20 mouse cellular contexts compared by ENCODE assay signal in the genomic region with DNA sequence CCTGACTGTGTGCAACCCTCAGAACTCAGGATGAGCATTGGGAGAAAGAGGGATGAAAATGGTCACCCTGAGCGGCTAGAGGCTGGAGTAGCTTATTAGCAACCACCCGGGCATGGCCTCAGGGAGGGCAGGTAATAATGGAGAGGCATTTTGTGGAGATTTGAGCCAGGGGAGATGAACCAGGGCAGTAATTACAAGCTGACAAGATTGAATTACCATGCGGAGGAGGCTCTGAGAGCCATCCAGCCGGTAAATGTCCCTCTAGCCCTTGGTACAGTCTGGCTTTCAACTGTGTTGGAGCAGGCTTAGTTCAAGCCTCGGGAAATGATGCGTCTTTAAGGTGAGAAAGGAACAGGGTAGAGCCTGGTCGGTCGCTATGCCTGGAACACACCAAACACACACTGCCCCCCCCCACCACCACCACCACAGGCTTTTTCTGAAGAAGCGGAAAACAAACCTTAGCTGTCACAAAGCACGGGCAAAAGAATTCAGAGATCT.
DNase-seq lines count a peak whose midpoint lies in the region; ATAC-seq and TF ChIP-seq lines count a peak whose summit lies in the region.
"Had no signal": no experiment of that assay in that cellular context is flagged by ENCODE, and none has a peak within 500 bp of the region (broad histone marks: within the 10 kb centered on the region; RNA-seq: fewer than 3 reads in every experiment).

No protein-coding gene starts in this region.

- H3K27ac ChIP-seq in hindbrain, embryonic 12.5 days = peak overlapping the region; percentile 44; the same call in 1 of the 2 replicates
- H3K27ac ChIP-seq in hindbrain, embryonic 16.5 days (ENCODE audit: low read depth, low read length) = no peak overlapping the region
- peak overlapping the region; percentile 95 for H3K27ac ChIP-seq in kidney, embryonic 16.5 days (ENCODE audit: low read length)
- no peak overlapping the region for H3K27ac ChIP-seq in midbrain, embryonic 13.5 days
- H3K27ac ChIP-seq in midbrain, postnatal 0 days (ENCODE audit: low read depth, low read length) = no peak overlapping the region
- H3K27ac ChIP-seq: forebrain, embryonic 15.5 days; hindbrain, embryonic 14.5 days had no signal

- no peak overlapping the region for H3K4me3 ChIP-seq in hindbrain, embryonic 12.5 days
- H3K4me3 ChIP-seq in hindbrain, embryonic 16.5 days (ENCODE audit: low read length) = no peak overlapping the region
- peak overlapping the region; percentile 28 for H3K4me3 ChIP-seq in kidney, embryonic 16.5 days (ENCODE audit: low read length)
- no peak overlapping the region for H3K4me3 ChIP-seq in midbrain, embryonic 13.5 days (replicated peaks)
- H3K4me3 ChIP-seq in midbrain, postnatal 0 days (ENCODE audit: low read depth, low read length) = no peak overlapping the region
- H3K4me3 ChIP-seq: forebrain, embryonic 15.5 days; heart, embryonic 10.5 days had no signal

- H3K9me3 ChIP-seq in hindbrain, embryonic 12.5 days (replicated peaks) = no peaks in the 10 kb centered on the region
- no peaks in the 10 kb centered on the region for H3K9me3 ChIP-seq in hindbrain, embryonic 16.5 days (ENCODE audit: control insufficient read depth, low read length)
- no peaks in the 10 kb centered on the region for H3K9me3 ChIP-seq in kidney, embryonic 16.5 days (ENCODE audit: low read length)
- H3K9me3 ChIP-seq in midbrain, embryonic 13.5 days = no peaks in the 10 kb centered on the region
- H3K9me3 ChIP-seq in midbrain, postnatal 0 days (ENCODE audit: low read length) = no peaks in the 10 kb centered on the region
- H3K9me3 ChIP-seq: forebrain, embryonic 15.5 days; heart, embryonic 10.5 days had no signal

- H3K4me2 ChIP-seq in hindbrain, embryonic 12.5 days (replicated peaks) = no peak overlapping the region
- H3K4me2 ChIP-seq in hindbrain, embryonic 16.5 days (ENCODE audit: low read length) = no peak overlapping the region
- H3K4me2 ChIP-seq in kidney, embryonic 16.5 days (replicated peaks; ENCODE audit: low read depth, low read length) = peak overlapping the region; percentile 48
- H3K4me2 ChIP-seq in midbrain, embryonic 13.5 days (replicated peaks) = no peak overlapping the region
- no peak overlapping the region for H3K4me2 ChIP-seq in midbrain, postnatal 0 days (ENCODE audit: low read depth, low read length, poor library complexity, severe bottlenecking)
- H3K4me2 ChIP-seq: forebrain, embryonic 15.5 days; hindbrain, embryonic 14.5 days had no signal

- H3K36me3 ChIP-seq in hindbrain, embryonic 12.5 days = no peaks in the 10 kb centered on the region
- no peaks in the 10 kb centered on the region for H3K36me3 ChIP-seq in hindbrain, embryonic 16.5 days (ENCODE audit: control insufficient read depth, insufficient read depth, low read length)
- H3K36me3 ChIP-seq in kidney, embryonic 16.5 days (ENCODE audit: insufficient read depth, low read length) = no peaks in the 10 kb centered on the region
- no peaks in the 10 kb centered on the region for H3K36me3 ChIP-seq in midbrain, embryonic 13.5 days
- H3K36me3 ChIP-seq in midbrain, postnatal 0 days (ENCODE audit: insufficient read depth, low read length) = no peaks in the 10 kb centered on the region
- H3K36me3 ChIP-seq: forebrain, embryonic 15.5 days; heart, embryonic 10.5 days had no signal

- 38% methylated on average over 10 of the region's 10 CpGs for WGBS in hindbrain, embryonic 12.5 days
- WGBS in hindbrain, embryonic 16.5 days = 45% methylated on average over 10 of the region's 10 CpGs
- 24% methylated on average over 10 of the region's 10 CpGs for WGBS in kidney, embryonic 16.5 days
- WGBS in midbrain, embryonic 13.5 days = 43% methylated on average over 10 of the region's 10 CpGs
- WGBS in midbrain, postnatal 0 days = 54% methylated on average over 10 of the region's 10 CpGs

- peaks cover 23% of the 10 kb centered on the region for H3K4me1 ChIP-seq in hindbrain, embryonic 12.5 days
- no peaks in the 10 kb centered on the region for H3K4me1 ChIP-seq in hindbrain, embryonic 16.5 days (ENCODE audit: control insufficient read depth, insufficient read depth, low read depth, low read length)
- H3K4me1 ChIP-seq in kidney, embryonic 16.5 days (ENCODE audit: insufficient read depth, low read length) = peaks cover 65% of the 10 kb centered on the region
- H3K4me1 ChIP-seq in midbrain, embryonic 13.5 days (replicated peaks) = peaks cover 20% of the 10 kb centered on the region
- no peaks in the 10 kb centered on the region for H3K4me1 ChIP-seq in midbrain, postnatal 0 days (ENCODE audit: insufficient read depth, low read length)

- no peak overlapping the region for H3K9ac ChIP-seq in hindbrain, embryonic 12.5 days
- no peak overlapping the region for H3K9ac ChIP-seq in hindbrain, embryonic 16.5 days (ENCODE audit: low read depth, low read length)
- peak overlapping the region; percentile 53 for H3K9ac ChIP-seq in kidney, embryonic 16.5 days (replicated peaks; ENCODE audit: low read length)
- H3K9ac ChIP-seq in midbrain, embryonic 13.5 days (replicated peaks) = 0 out of 2 replicates have a peak overlapping the region, but pooled peaks have one; percentile 5
- H3K9ac ChIP-seq in midbrain, postnatal 0 days (replicated peaks; ENCODE audit: low read length, poor library complexity, severe bottlenecking) = no peak overlapping the region
- H3K9ac ChIP-seq: forebrain, embryonic 15.5 days; hindbrain, embryonic 14.5 days had no signal

- TF ChIP-seq CTCF in midbrain, postnatal 0 days (IDR thresholded peaks at IDR 0.05) = no peak

- peaks cover 40% of the 10 kb centered on the region for H3K27me3 ChIP-seq in hindbrain, embryonic 12.5 days
- peaks cover 23% of the 10 kb centered on the region for H3K27me3 ChIP-seq in hindbrain, embryonic 16.5 days (replicated peaks; ENCODE audit: control insufficient read depth, insufficient read depth, low read length)
- peaks cover 30% of the 10 kb centered on the region for H3K27me3 ChIP-seq in kidney, embryonic 16.5 days (ENCODE audit: insufficient read depth, low read length)
- H3K27me3 ChIP-seq in midbrain, embryonic 13.5 days = peaks cover 69% of the 10 kb centered on the region
- H3K27me3 ChIP-seq in midbrain, postnatal 0 days (ENCODE audit: insufficient read depth, low read length) = peaks cover 26% of the 10 kb centered on the region

- no peak for ATAC-seq in hindbrain, embryonic 12.5 days (ENCODE audit: low FRiP score)
- no peak for ATAC-seq in hindbrain, embryonic 16.5 days
- peak; percentile 50 for ATAC-seq in kidney, embryonic 16.5 days (ENCODE audit: low FRiP score, low TSS enrichment)
- no peak for ATAC-seq in midbrain, embryonic 13.5 days
- no peak for ATAC-seq in midbrain, postnatal 0 days (ENCODE audit: low FRiP score)
- ATAC-seq: activated CD4-positive, CD25-positive, alpha-beta regulatory T cell, adult 4 months; forebrain, embryonic 15.5 days; Patski had no signal

- no peak for DNase-seq in kidney, adult 18-20 months
- DNase-seq in midbrain, postnatal 0 days (ENCODE audit: low spot score) = no peak
- DNase-seq in left cerebral cortex, postnatal 10 days (ENCODE audit: extremely low spot score in 1 of 2, low spot score in 2 of 2) = no peak
- DNase-seq: adrenal gland, postnatal 14 days; cerebellum, adult 11-12 months; cerebellum, adult 9-10 months; cerebellum, postnatal 25 days; gastrocnemius, postnatal 36 days; heart, adult 11 months; heart, postnatal 10 days; heart, postnatal 4 days had no signal

- intact Hi-C loops in left cerebral cortex, postnatal 10 days (cut with DNase I) = loop anchor here (5.0 kb wide), 1 partner anchor 115 kb away; no protein-coding TSS in a partner anchor

Comparison
In these comparisons a context has a peak if more than half of its experiments do, and no peak if none do; other contexts are left out.
1. H3K27ac ChIP-seq: peak in hindbrain, embryonic 12.5 days (single experiment) and kidney, embryonic 16.5 days (single experiment); none in hindbrain, embryonic 16.5 days (single experiment), midbrain, embryonic 13.5 days (single experiment) and midbrain, postnatal 0 days (single experiment).
2. H3K9ac ChIP-seq: peak in kidney, embryonic 16.5 days (single experiment) and midbrain, embryonic 13.5 days (single experiment); none in hindbrain, embryonic 12.5 days (single experiment), hindbrain, embryonic 16.5 days (single experiment) and midbrain, postnatal 0 days (single experiment).